Mouse (Mus musculus) thymus, postnatal 25 days (tissue): ENCODE measurements around the gene Stx11.

Experiments used
- DNase-seq: peaks from one replicate; pipeline ENCODE4 v3.0.0; 2022

Gene Stx11

GRCm38 (mm10) chr10:12964151-12965075, at the start of gene Stx11:
TSS of gene Stx11 (minus strand) at chr10:12964298.
- peak; percentile 89 for DNase-seq

- no peak for DNase-seq
These were observed 44.6 kb upstream of the Stx11 start for GRCm38 (mm10) chr10:13008737-13009121.

- peak; percentile 93 for DNase-seq
These were observed 44.0 kb upstream of the Stx11 start for GRCm38 (mm10) chr10:13007876-13008736.

GRCm38 (mm10) chr10:13005043-13005442, 40.9 kb upstream of the Stx11 start, which contains the start of gene Sf3b5:
TSS of gene Sf3b5 (plus strand) at chr10:13005343.
- no peak for DNase-seq

- DNase-seq: peak; percentile 85
These were observed 32.8 kb upstream of the Stx11 start for GRCm38 (mm10) chr10:12996736-12997477.

- DNase-seq: no peak
These were observed 29.4 kb upstream of the Stx11 start for GRCm38 (mm10) chr10:12993411-12994039.

GRCm38 (mm10) chr10:12991953-12992352, 27.9 kb upstream of the Stx11 start:
- no peak for DNase-seq

GRCm38 (mm10) chr10:12986943-12987342, 22.8 kb upstream of the Stx11 start:
- no peak for DNase-seq

- DNase-seq: no peak
These were observed 22.4 kb upstream of the Stx11 start for GRCm38 (mm10) chr10:12986485-12986884.

GRCm38 (mm10) chr10:12985028-12985427, 20.9 kb upstream of the Stx11 start:
- DNase-seq: no peak

GRCm38 (mm10) chr10:12983516-12983915, 19.4 kb upstream of the Stx11 start:
- no peak for DNase-seq

- DNase-seq: no peak
These were observed 17.0 kb upstream of the Stx11 start for GRCm38 (mm10) chr10:12981071-12981470.

GRCm38 (mm10) chr10:12977787-12978212, 13.7 kb upstream of the Stx11 start:
- no peak for DNase-seq

- no peak for DNase-seq
These were observed 12.5 kb upstream of the Stx11 start for GRCm38 (mm10) chr10:12976552-12976951.

- no peak for DNase-seq
These were observed 11.9 kb upstream of the Stx11 start for GRCm38 (mm10) chr10:12975957-12976356.

- no peak for DNase-seq
These were observed 11.4 kb upstream of the Stx11 start for GRCm38 (mm10) chr10:12975461-12975860.

GRCm38 (mm10) chr10:12974572-12974971, 10.5 kb upstream of the Stx11 start:
- DNase-seq: no peak

- no peak for DNase-seq
These were observed 1.6 kb upstream of the Stx11 start for GRCm38 (mm10) chr10:12965669-12966180.

- peak; percentile 11 for DNase-seq
These were observed 543 bp downstream of the Stx11 start for GRCm38 (mm10) chr10:12963362-12964147.

- no peak for DNase-seq
These were observed 1.9 kb downstream of the Stx11 start for GRCm38 (mm10) chr10:12962238-12962637.

- no peak for DNase-seq
These were observed 2.6 kb downstream of the Stx11 start for GRCm38 (mm10) chr10:12961546-12961945.
